ENCODE assay signal across 8 mouse cellular contexts in the genomic region with DNA sequence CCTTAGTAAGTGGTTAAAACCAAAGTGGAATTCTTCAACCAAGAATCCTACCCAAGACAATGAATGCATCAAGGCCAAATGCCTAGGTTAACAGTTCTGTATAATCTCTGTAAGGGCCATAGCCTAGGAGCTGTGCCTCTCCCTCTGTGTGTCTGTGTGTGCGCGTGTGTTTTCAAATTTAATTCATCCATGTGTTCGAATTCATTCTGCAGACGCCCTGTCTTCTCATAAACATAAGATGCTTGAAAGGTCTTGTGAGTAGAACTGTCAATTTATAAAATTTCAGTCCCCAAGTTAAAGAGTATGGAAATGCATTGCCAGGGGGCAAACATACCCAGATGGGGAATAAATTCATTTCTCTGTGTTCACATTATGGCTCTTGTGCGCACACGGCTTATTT. TPM values are rescaled to one million over a fixed set of nuclear protein-coding genes. Genes with fewer than 3 reads are reported as not detected.
A peak's percentile ranks its signal among the peaks of the same experiment; 100 is the strongest.
DNase-seq lines count a peak whose midpoint lies in the region; ATAC-seq and TF ChIP-seq lines count a peak whose summit lies in the region.

No protein-coding gene starts in this region.

- peak overlapping the region; percentile 75 for H3K4me2 ChIP-seq in neural tube, embryonic 11.5 days (ENCODE audit: low read depth)
- H3K4me2 ChIP-seq in liver, embryonic 14.5 days (ENCODE audit: low read depth) = peak overlapping the region; percentile 13; the same call in 1 of the 2 replicates

- no peaks in the 10 kb centered on the region for H3K27me3 ChIP-seq in neural tube, embryonic 11.5 days (ENCODE audit: control insufficient read depth, insufficient read depth, low read length)
- H3K27me3 ChIP-seq in liver, embryonic 14.5 days (ENCODE audit: control insufficient read depth, insufficient read depth, low read length) = no peaks in the 10 kb centered on the region

- peak; percentile 43 for DNase-seq in embryo, embryonic 11 days
- no peak for DNase-seq in embryo, embryonic 10 days (ENCODE audit: low spot score)
- DNase-seq in neural tube, embryonic 11.5 days (ENCODE audit: low spot score) = no peak
- no peak for DNase-seq in neural tube, embryonic 10.5 days (ENCODE audit: extremely low spot score, low spot score)
- no peak for DNase-seq in liver, embryonic 14.5 days (ENCODE audit: low read depth in 3 of 3, low spot score in 3 of 3)
- no peak for DNase-seq in urinary bladder, postnatal 36 days (ENCODE audit: low spot score in 2 of 2)
- no peak for DNase-seq in thymus, postnatal 4 days

- H3K9ac ChIP-seq in neural tube, embryonic 11.5 days (ENCODE audit: low read length) = peak overlapping the region; percentile 50
- no peak overlapping the region for H3K9ac ChIP-seq in liver, embryonic 14.5 days (replicated peaks)

- TF ChIP-seq EP300 in liver, embryonic 14.5 days (IDR thresholded peaks at IDR 0.05; ENCODE audit: low read depth) = no peak

- no peaks in the 10 kb centered on the region for H3K36me3 ChIP-seq in neural tube, embryonic 11.5 days (ENCODE audit: control insufficient read depth, insufficient read depth, low read length)
- H3K36me3 ChIP-seq in liver, embryonic 14.5 days (replicated peaks; ENCODE audit: control insufficient read depth, insufficient read depth, low read depth) = no peaks in the 10 kb centered on the region

- no peaks in the 10 kb centered on the region for H3K9me3 ChIP-seq in neural tube, embryonic 11.5 days (ENCODE audit: control insufficient read depth, low read length)
- no peaks in the 10 kb centered on the region for H3K9me3 ChIP-seq in liver, embryonic 14.5 days (ENCODE audit: control insufficient read depth, low read length)

- peaks cover 34% of the 10 kb centered on the region for H3K4me1 ChIP-seq in neural tube, embryonic 11.5 days (ENCODE audit: control insufficient read depth, insufficient read depth, low read length)
- H3K4me1 ChIP-seq in liver, embryonic 14.5 days (replicated peaks; ENCODE audit: control insufficient read depth in 2 of 2, insufficient read depth in 2 of 2, low read length in 1 of 2) = peaks cover 0 to 2% of the 10 kb centered on the region in 2 experiments; a peak in 1 of 4 replicates

- no peak for ATAC-seq in neural tube, embryonic 11.5 days (ENCODE audit: insufficient read depth, low FRiP score, low TSS enrichment)
- ATAC-seq in liver, embryonic 14.5 days (ENCODE audit: insufficient read depth) = no peak
- ATAC-seq in megakaryocyte progenitor cell, adult 5-6 weeks (replicated peaks; ENCODE audit: poor library complexity) = no peak

- 23% methylated on average over 6 of the region's 6 CpGs for WGBS in neural tube, embryonic 11.5 days
- 43% methylated on average over 6 of the region's 6 CpGs for WGBS in liver, embryonic 14.5 days (ENCODE audit: insufficient replicate concordance)

- H3K4me3 ChIP-seq in neural tube, embryonic 11.5 days (ENCODE audit: low read depth, low read length) = peak overlapping the region; percentile 68
- H3K4me3 ChIP-seq in liver, embryonic 14.5 days (ENCODE audit: insufficient read depth in 1 of 2, low read depth in 2 of 2, low read length in 2 of 2) = no peak overlapping the region

- TF ChIP-seq CTCF in liver, embryonic 14.5 days (IDR thresholded peaks at IDR 0.05; ENCODE audit: low read depth) = no peak

- H3K27ac ChIP-seq in neural tube, embryonic 11.5 days (ENCODE audit: low read depth, low read length) = peak overlapping the region; percentile 39; the same call in 1 of the 2 replicates
- H3K27ac ChIP-seq in liver, embryonic 14.5 days = no peak overlapping the region

RNA-seq across cellular contexts. Expression of a gene that starts 3.8 kb away (rescaled TPM):
- 45.8 and 47.9 TPM in 2 replicates for polyA plus RNA-seq in neural tube, embryonic 11.5 days (2014; fragmentation: Nextera tagmentation; extraction: Ambion mirVana)
- 2.5 and 2.7 TPM in 2 replicates for polyA plus RNA-seq in liver, embryonic 14.5 days (2012; rRNA removed)
- 1.7 and 2.2 TPM in 2 replicates for polyA plus RNA-seq in liver, embryonic 14.5 days (2014; fragmentation: Nextera tagmentation; extraction: Ambion mirVana)
- total RNA-seq in megakaryocyte progenitor cell, adult 5-6 weeks (2015) = 7.7 and 10.7 TPM in 2 replicates
- 2.5 and 5.1 TPM in 2 replicates for total RNA-seq in megakaryocyte progenitor cell, adult 5-6 weeks (2017)

Comparison
In these comparisons a context has a peak if more than half of its experiments do, and no peak if none do; other contexts are left out.
1. RNA of a gene that starts 3.8 kb away (polyA plus RNA-seq): 45.8 to 47.9 TPM in neural tube, embryonic 11.5 days; 1.7 to 2.7 TPM in liver, embryonic 14.5 days; every median in the first group is over 10 times any median in the second.